Mouse (Mus musculus) testis, postnatal 10 days (tissue): ENCODE measurements around the gene Ier5.

ENCODE experiments used
- DNase-seq: peaks from one replicate; pipeline ENCODE4 v3.0.0; 2021; ENCODE audit warnings: low spot score

The Ier5 gene

DNA sequence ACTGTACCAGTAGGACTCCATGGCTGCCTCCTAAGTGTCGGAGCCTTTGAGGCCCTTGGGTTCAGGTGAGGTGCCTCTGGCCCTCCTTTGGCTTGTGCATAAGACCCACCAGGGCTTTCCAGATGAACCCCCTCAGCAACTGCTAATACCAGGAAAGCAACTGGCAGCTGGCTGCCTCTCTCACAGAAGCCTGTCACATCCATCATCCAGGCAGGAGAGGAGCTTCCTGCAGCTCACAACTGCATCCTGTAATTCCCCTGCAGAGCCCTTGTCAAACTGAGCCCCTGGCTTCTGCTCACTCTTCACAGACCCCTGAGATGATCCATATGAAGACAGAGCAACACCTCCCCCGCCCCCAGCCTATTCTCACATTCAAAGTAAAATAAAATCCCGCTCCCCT, 21.8 kb downstream of the Ier5 start:
- no peak for DNase-seq

DNA sequence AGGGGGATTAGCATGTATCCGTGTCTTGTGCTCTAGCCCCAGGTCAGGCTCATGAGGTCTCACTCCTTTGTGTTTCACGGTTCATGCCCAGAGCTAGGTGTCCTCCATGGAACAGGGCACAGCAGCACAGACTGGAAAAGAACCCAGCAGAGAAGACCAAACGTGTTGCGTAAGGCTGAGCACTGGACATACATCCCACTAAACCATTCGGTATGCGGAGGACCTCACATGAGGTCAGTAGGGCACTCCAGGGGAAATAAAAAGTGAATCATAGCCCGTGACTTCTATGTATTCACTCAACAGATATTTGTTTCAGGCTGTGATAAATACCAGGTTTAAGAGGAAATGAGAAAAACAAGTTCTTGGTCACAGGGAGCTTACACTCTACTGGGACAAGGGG, 23.6 kb downstream of the Ier5 start:
- no peak for DNase-seq

DNA sequence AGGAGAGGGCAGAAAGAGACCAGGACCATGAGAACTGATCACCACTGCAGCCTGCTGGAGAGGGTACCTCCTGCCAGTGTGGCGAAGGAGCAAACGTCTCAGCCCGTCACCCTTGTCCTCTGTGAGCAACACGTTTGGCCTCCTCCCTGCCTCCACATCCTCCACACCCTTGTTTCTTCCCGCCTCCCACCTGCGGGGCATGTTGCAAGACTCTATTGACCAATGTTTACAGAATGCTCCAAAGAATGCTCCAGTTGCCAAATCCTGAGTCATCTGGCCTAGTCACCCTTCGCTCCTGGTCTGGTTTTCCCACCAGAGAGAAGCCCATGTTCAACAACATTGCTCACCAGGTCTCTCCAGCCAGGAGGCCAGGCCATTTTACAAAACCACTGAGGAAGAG, 24.6 kb downstream of the Ier5 start:
- no peak for DNase-seq

DNA sequence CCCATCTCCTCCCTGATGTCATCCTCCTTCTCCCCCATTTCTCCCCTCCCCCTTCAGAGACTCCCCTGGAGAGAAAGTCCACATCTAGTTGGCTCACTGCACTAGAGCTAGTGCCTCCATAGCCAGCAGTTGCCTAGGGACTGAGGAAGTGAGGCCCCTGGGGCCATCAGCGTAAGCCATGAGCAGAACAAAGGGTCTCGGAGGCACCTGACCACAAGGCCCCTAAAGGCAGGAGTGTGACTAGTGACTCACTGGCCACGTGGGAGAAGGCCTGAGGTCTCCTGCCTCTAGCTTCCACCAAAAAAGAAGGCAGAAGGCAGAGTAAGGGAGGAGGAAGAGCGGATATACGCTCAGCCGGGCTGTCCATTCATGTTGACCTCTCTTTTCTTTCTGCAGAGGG, 25.5 kb downstream of the Ier5 start:
- no peak for DNase-seq

DNA sequence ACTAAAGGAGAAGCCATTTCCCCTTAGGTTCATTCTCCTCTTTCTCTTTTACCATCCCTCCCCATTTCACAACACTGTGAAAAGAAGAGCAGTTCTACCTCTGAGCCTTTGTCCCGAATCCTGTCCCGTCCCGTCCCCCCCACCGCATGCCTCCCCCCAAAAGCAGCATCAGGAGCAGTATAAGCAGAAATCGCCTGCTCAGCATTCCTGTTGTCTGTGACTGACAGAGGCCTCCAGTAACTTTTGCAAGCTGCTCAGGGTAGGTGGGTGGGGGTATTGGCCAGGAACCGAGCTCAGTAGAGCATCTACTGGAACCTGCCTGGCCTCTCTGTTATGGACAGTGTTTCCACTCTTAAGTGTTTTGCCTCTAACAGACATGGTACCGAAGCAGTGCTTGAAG, 26.3 kb downstream of the Ier5 start:
- no peak for DNase-seq

DNA sequence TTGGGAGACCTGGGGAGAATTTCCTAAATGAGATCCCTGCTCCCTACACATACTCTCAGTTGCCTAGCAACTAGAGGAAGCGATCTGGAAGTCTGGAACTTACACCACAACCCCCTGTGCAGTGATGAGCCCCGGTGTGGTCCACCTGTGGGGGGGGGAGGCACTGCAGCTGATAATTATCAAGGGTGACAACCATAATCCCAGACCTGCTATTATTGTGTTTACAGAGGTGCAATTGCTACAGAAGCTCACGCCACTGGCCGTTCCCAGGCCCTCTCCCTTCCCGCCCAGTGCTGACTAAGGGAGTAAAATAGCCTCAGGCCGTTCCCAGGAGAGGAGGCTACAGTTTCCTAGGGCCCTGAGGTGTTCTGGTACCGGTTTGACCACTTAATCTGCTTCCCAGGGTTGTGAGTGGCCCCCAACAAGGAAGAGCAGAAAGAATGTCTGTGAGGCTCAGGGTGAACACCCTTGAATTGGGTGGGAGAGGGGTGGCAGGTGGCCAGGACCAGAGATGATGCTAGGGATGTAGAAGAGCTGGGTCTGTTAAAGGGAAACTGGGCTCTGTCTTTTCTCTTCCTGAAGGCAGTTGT, 28.1 kb downstream of the Ier5 start:
- DNase-seq: no peak

DNA sequence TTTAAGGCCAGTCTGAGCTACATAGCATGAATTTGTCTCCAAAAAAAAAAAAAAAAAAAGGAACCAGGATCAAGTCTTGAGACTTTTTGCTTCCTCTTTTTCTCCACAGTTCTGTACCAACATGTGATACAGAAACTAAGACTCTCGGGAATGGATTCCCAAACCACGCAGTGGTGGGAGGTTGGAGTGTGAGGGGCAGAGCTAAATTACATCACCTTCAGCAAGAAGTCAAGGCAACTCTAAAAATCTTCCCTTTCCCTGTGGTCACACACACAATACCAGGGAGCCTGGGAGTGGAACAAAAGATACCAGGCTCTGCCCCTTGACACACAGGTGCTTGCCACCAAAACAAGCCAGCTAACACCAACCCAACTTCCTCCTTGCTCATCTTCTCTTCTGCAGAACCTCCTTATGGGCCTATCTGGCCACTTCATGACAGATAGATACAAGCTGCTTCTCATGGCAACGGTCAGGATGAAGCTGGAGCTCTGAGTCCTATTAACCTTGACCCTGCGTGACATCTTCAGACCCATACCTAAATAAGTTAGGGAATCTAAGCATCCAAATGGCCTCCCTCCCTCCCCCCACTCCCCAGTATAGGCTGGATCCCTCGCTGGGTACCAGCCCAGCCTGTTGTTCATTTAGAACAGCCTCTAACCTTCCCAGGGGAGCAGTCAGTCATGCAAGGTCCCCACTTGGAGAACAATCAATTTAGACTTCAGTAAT, 28.7 kb downstream of the Ier5 start:
- no peak for DNase-seq

DNA sequence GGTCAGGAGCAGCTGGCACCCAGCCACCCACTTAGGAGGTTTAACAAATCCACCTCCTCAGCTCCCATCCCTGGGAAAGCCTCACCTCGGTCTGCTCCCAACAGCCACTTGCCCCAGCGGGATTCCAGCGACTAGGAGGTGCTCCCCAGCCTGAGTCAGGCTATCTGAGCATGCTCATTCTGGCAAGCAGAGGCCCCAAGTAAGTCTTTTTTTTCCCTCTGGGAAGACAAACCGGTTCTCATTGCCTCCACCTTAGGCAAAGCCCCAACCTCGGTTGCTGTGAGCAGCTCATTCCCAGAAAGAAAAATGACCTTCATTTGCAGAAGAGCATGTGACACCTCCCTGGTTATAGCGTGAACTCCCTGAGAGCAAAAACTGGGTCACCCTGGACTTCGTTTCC, 29.7 kb downstream of the Ier5 start:
- DNase-seq: no peak

DNA sequence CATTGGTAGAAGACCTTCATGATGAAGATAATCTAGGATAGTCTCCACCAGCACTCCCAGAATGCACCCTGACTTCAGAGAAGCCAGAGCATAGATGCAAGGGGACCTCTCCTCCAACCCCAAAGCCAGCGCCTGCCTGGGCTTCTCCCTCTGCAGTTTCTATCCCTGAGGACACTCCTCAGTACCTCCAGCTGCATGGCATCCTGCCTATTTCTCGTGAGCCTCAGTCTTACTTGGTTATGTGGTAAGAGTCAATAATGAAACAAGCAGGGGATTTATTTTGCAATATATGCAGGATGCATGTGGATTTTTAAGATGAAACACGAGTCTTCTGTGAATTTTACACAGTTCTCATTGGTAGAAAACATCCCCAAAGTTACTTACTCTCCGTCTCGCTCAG, 33.2 kb downstream of the Ier5 start:
- no peak for DNase-seq

DNA sequence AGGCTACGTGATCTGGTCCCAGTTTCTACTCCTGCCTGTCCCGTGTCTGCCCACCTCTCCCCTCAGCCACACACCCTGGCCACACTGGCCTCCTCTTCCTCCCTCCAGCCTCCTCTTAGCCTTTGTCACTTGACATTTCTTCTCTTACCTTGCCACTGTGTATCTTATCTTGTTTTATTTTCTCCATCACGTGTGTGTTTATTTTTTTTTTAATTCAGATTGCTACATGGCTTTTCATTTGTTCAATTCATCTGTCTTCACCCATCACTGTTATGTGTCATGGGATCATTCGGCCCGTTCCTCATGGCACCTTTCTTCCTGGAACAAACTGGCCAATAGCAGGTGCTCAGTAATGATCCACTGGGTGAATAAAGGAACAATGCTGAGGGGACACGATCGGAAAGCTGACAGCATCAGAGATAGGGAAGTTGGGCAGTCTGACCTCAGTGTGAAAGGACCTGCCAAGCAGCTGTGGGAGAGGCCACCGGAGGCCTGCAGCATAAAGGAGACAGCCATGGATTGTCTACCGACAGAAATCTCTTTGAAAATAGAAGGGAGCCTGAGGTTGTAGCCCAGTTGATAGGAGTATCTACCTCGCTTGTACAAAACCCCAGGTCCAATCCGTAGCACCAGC, 34.3 kb downstream of the Ier5 start:
- DNase-seq: no peak

DNA sequence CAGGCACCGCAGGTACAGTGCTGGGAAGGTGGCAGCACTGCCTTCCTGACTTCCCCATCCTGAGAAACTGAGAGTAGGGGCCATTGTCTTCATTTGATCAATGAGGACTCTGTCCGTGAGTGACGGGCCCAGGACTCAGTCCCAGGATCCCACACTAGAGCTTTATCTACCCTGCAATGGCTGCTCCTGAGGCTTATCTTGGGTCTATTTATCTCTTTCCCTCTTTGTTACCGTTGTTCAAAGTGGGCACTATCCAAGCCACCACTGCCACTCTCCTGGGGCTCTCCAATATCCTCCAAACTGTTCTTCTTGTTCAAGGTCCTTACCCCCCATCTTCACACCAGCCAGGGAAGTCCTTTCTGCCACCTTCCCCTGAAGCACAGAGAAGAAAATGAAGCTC, 34.8 kb downstream of the Ier5 start:
- DNase-seq: no peak

DNA sequence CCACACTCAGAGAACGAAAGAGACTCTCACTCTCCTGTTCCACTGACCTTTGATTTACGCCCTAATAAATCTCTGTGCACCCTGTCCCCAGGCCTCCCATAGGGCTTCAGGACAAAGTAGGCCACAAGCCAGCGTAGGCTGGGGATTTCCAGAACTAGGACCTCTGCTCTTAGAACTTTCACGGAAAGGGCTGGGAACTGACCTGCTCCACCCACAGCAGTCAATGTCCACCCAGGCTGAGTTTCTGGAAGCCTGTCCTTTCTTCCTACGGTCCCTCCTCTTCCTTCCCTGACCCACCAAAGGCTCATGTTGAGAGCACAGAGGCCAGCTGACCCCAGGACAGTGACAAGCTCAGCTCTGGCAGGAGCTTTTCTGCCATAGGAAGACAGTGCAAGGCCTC, 35.3 kb downstream of the Ier5 start:
- no peak for DNase-seq

DNA sequence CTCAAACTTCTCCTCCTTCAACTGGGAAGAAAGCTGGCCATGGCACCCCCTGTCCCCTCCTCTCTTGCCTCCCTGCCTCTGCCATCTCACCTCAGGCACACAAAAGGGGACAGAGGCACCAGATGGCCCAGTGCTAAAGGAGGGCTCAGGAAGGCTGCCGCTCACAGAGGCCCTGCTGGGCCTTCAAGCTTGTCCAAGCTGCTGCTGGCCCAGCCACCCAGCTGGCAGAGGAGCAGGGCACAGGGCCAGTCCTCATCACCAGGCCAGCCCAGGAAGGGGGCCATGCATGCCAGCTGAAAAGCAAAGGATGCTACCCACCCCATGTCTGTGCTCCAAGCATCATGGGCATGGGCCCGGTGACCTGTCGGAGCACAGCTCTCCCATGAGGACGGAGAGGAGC, 36.5 kb downstream of the Ier5 start:
- no peak for DNase-seq

DNA sequence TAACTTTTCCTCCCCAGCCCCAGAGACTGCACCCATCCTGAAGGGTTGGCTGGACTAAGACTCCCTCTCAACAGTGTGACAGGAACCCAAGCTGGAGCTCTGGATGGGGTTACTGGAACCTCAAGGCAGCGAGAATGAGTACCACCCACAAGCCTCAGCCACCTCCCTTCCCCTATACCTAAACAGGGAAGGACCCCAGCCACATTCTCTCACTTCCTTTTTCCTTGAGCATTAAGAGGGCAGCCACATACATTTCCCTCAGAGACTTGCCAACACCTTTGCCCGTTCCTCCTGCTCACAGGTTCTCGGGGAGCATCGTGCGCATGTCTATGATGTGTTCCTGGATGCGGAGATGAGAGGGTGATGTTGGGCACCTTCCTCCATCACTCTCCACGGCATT, 37.4 kb downstream of the Ier5 start:
- DNase-seq: no peak

DNA sequence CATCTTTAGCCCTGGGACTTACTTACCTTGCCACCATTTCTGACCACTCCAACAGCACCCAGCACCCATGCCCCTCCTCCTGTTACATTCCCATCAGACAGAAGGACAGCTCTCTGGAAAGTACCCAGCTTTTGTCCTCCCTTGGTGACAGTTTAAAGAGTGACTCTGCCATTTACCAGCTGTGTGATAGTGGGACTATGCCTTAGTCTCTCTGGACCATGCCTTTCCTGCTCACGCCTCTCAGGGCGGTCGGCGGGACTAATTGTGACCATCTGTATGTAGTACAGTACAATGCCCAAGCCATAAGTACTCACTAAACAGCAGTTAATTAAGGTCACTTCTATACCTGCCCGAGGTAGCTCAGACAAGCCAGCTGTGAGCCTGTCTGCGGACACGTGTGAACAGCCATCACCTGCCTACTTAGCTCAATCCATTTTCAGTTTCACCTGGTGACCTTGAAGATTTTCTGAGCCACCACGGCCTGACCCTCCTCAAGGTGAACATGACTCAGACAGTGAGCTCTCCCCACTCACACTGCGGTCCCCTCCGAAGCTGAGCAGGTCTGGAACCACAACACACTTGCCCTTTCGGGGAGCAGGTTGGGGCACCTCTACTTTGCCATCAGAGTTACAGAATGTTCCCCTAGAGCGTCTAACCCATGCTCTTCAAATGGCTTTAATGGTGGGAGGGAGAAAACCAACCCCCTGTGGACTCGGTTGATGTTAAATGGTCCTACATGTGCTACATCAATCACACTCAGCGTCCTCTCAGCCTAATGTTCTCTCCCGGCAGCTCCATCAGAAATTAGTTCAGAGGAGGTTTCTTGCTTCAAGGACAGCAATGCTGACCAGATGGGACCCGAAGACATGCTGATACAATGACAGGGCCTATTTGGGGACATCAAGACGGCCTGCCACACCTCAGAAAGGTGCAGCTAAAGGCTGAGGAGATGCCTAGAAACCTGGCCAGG, 38.3 kb downstream of the Ier5 start:
- no peak for DNase-seq

DNA sequence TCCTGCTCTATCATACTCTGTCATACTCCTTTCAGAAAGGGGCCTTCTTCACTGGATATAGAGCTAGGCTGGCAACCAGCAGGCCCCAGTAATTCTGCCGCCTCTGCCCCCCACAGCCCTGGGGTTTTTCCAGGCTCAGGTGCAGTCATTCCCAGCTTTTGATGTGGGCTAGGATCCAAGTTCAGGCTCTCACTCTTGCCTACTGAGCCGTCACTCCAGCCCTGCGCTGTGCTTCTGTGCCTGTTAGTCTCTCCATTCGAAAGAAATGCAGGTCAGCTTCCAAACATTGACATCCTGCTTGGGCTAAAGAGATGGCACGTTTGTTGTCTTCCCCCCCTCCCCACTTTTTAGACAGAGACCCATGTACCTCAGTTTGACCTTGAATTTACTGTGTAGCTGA, 39.2 kb downstream of the Ier5 start:
- no peak for DNase-seq

DNA sequence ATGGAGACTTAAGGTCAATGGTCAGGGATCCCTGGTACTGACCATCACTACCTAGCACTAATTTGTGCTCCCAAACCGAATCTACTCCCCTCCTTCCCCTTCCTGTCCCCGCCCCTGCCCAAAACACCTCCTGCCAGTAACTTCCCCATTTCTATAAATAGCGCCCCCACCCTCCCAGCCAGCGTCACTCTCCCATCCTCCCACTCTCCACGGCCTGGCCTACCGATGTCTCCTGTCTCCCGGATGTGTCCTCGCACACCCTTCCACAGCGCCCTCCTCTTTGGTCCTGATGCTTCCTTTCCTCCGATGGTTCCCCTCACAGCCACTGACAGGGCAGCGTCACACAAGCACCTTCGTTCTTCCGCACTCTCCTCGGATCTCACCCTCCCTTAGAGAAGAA, 39.9 kb downstream of the Ier5 start:
- no peak for DNase-seq

DNA sequence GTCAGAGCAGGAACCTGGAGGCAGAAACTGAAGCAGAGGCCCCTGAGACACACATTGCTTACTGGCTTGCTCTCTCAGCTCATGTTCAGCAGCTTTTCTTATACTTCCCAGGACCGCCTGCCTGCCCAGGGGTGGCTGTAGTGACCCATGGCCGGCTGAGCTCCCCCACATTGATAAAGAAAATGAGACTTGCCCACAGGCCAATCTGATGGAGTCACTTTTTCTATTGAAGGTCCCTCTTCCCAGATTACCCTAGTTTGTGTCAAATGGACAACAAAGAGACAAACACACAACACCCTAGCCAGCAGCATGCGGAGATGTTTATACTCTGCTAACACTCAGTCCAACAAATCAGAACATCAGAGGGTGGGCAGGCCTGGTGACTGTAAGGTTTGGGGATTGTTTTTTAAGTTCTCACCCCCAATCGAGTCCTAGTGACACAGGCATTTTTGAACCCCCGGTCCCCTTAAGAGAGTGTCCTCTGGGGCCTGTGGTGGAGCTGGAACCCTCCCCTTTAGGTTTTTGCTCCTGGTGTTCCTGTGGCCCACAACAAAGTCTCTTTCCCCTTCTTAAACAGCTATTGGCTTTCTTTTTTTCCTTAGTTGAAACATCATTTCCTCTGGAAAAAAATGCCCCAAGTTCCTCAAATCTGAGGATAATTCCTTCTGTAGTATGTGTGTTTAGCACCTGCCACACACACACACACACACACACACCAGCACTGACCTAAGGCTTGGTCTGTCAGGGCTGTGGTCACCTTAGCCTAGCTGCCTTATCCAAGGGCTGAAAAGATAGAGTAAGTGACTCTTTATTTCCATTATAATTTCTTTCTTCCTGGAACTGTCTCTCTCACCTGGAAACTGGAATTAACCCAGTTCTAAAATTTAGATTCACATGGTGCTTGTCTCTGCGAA, 41.1 kb downstream of the Ier5 start:
- DNase-seq: no peak

DNA sequence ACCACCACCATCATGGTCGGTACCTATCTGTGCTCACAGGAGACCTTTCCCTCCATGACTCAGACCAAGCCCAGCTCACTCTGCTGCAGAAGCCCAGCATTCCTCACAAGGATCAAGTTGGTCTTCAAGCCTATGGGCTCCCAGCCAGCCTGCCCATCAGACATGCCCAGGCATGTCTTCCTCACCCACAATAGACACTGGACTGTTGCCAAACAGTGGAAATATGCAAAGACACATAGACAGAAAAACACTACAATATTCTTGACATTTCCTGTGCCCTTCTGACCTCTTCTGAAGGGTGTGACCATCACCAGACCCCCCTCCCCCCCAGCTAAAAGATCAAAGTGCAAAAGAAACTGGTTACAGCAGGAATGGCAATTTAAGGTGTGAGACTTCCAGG, 43.3 kb downstream of the Ier5 start:
- DNase-seq: no peak

DNA sequence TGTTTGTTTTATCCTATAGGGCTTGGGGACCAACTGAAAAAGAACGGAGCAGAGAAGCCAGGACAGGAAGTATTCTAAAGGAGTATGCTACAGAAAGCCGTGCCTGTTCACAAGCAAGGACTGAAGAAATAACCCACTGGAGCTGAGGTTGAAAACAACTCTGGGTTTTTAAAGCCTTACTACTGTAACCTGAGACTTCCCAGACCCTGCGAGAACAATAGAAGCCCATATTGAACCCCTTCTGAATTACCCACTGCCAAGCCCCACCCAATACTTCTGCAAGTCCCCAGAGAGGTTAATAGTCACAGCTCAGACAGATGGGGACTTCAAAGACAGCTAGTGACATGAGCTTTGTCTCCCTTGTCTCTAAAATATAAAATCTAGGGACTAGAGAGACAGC, 44.4 kb downstream of the Ier5 start:
- DNase-seq: no peak

DNA sequence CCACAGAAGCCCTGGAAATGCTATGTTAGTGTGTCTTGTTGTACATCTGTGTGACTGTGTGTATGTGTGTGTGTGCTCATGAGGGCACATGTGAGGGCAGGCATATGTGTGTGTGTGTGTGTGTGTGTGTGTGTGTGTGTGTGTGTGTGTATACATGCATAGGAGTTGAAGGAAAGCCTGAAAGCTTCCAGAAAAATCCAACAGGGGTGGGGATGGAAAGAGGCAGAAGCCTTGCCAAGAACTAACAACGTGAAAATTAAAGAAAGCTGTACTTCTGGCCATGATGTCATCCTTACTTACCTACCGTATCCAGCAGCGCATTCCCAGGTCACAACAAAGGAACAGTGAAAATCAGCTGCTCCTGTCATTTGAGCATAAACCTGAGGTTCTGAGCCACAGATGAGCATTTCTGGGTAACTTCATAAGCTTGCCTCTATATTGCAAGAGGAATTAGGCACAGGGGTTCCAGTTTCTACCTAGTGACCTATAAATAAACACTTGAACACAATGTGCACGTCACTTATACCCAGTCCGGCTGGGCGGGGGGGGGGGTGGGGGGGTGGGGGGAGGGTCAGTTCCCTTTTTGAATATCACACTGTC, 45.0 kb downstream of the Ier5 start:
- no peak for DNase-seq
